Mouse (Mus musculus): ENCODE measurements around the gene Slc26a3. TPM values are rescaled to one million over a fixed set of nuclear protein-coding genes. Genes with fewer than 3 reads are reported as not detected.

Slc26a3 gene
- polyA plus RNA-seq, 1 experiment from 2014 or later = not detected

DNA sequence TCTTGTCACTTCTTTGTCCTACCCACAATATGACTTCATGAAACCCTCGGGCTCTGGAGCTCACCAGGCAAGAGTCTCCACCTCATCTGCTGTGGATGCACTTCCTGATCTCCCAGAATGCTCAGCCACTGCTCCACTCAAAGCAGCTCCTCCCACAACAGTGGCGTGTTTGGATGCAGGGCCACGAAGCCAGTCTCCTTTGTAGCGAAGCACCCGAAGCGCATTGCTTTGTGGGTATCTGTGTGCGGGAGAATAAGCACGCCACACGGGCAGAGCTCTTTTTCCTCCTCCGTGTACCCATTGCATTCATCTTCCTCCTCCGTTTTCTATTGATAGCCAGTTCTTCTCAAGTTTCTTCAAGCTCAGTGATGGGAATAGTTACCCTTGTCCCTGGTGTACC, 13.4 kb upstream of the Slc26a3 start:
- Histone ChIP-seq H3K27ac (replicated peaks) (peak overlapping the region; percentile 42; the same call in 1 of the 2 replicates), H3K36me3 (no peaks in the 10 kb centered on the region), H3K9me3 (no peaks in the 10 kb centered on the region), H3K4me2 (peak overlapping the region; percentile 75), H3K4me3 (peak overlapping the region; percentile 42), H3K9ac (peak overlapping the region; percentile 68), H3K4me1 (peaks cover 43% of the 10 kb centered on the region), H3K27me3 (replicated peaks) (no peaks in the 10 kb centered on the region)
- WGBS = 63% methylated on average over 11 of the region's 11 CpGs
- ATAC-seq (ENCODE audit: extremely low read depth, insufficient number of reproducible peaks, low FRiP score, low TSS enrichment) = no peak

DNA sequence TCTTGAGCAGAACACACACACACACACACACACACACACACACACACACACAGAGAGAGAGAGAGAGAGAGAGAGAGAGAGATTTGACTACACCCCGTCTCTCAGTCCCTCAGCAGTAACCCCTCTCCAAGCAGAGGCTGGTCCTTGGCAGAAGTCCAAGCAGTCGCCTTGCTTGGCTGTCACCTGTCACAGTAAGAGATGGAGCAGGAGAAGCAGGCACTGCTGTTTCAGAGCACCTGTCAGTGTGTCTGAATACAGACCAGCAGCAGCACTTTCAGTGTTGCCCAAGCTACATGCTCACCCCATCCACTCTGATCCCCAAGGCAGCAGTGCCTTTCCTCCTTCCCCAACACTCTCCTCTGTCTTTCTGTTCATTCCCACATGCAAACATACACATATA, 9.8 kb upstream of the Slc26a3 start:
- no peak; the same call in 1 of the 2 replicates for ATAC-seq (ENCODE audit: extremely low read depth, insufficient number of reproducible peaks, low FRiP score, low TSS enrichment)
- no peaks in the 10 kb centered on the region for H3K9me3 ChIP-seq
- no peak overlapping the region for H3K4me2 ChIP-seq
- peaks cover 26% of the 10 kb centered on the region for H3K4me1 ChIP-seq
- H3K36me3 ChIP-seq = no peaks in the 10 kb centered on the region
- no peaks in the 10 kb centered on the region for H3K27me3 ChIP-seq (replicated peaks)
- no peak overlapping the region for H3K9ac ChIP-seq
- WGBS = 10% methylated on average over 2 of the region's 2 CpGs
- no peak overlapping the region for H3K4me3 ChIP-seq
- H3K27ac ChIP-seq (replicated peaks) = 0 out of 2 replicates have a peak overlapping the region, but pooled peaks have one; percentile 3

DNA sequence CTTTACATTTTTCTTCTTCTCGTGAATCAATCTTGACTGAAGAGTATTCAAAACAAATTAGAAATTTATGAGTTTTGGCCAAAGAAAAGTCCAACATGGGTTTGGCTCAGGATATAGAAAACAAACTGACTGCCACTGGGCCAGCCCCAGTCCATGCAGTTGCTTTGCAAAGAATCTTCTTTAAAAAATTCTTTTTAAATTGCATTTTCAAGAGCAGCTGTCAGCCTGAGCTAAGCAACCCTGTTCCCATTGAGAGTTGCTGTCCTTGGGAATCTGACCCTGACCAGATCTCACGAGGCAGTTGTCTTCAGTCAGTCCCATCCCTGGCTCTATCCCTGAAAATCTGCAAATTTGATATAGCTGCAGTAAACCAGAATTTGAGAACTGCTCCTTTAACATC, 8.2 kb upstream of the Slc26a3 start:
- Histone ChIP-seq H3K4me1 (peaks cover 11% of the 10 kb centered on the region; the same call in 1 of the 2 replicates), H3K4me2 (no peak overlapping the region), H3K4me3 (no peak overlapping the region), H3K27ac (replicated peaks) (no peak overlapping the region), H3K36me3 (no peaks in the 10 kb centered on the region), H3K9me3 (no peaks in the 10 kb centered on the region), H3K27me3 (replicated peaks) (no peaks in the 10 kb centered on the region), H3K9ac (no peak overlapping the region)
- ATAC-seq (ENCODE audit: extremely low read depth, insufficient number of reproducible peaks, low FRiP score, low TSS enrichment) = no peak
- WGBS = 57% methylated on average over 2 of the region's 2 CpGs

DNA sequence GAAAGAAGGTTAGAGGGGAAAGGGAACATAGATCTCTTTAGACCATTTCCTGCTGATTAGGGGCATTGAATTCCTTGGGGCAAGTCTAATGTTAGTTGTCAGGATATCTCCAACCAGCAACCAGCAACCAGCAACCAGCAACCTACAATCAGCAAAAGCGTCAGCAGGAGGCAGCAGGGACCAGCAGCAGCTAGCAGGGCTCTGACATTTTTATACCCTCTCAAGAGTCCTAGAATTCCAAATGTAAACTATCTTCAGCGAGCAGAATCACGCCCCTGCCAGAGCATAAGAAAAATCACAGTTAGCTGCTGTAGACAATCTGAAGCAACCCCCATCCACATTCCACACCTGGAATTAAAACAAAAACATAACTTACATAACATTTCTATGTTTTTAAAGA, 3.4 kb upstream of the Slc26a3 start:
- H3K4me2 ChIP-seq = no peak overlapping the region
- no peak overlapping the region for H3K9ac ChIP-seq
- no peaks in the 10 kb centered on the region for H3K27me3 ChIP-seq (replicated peaks)
- H3K4me3 ChIP-seq = no peak overlapping the region
- 19% methylated on average over 3 of the region's 3 CpGs for WGBS
- H3K27ac ChIP-seq (replicated peaks) = no peak overlapping the region
- no peaks in the 10 kb centered on the region for H3K36me3 ChIP-seq
- H3K9me3 ChIP-seq = no peaks in the 10 kb centered on the region
- ATAC-seq (ENCODE audit: extremely low read depth, insufficient number of reproducible peaks, low FRiP score, low TSS enrichment) = no peak
- H3K4me1 ChIP-seq = no peaks in the 10 kb centered on the region

DNA sequence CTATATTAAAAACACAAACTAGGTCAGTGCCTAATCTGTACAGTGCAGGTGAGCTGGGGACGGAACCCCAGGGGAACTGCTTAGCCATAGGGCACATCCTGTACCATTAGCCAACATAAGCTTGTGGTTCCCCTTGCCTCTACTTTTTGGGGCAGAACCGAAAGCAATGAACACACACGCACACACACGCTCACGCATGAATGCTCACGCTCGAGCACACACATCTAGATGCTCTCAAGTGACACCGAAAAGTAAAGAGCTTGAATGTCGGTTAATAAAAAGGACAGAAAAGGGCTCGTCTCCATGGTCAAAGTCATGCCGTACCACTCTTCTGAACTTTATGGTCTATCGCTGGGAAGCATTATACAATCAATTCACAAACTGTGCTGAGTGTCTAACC, 1.0 kb downstream of the Slc26a3 start:
- ATAC-seq (ENCODE audit: extremely low read depth, insufficient number of reproducible peaks, low FRiP score, low TSS enrichment) = no peak
- WGBS = 89% methylated on average over 12 of the region's 12 CpGs

DNA sequence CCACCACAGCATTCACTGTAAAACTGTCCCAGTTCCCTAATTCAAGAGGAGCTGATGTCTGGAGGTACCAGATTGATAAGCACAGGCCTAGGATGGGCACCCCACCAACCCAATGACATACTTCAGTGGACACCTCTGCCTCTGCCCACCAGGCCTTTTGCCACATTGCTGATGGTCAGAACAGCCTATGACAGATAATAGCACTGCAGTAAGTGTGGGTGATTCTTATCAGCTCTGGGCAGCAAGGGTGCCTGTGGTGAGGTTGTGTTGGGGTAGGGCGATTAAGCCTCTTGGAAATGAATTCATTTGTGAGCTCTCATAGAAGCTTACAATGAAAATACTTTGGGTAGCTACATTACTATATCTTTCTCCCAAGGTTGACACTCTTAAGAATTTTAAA, 5.2 kb downstream of the Slc26a3 start:
- no peak for ATAC-seq (ENCODE audit: extremely low read depth, insufficient number of reproducible peaks, low FRiP score, low TSS enrichment)
- H3K9me3 ChIP-seq = no peaks in the 10 kb centered on the region
- H3K9ac ChIP-seq = no peak overlapping the region
- H3K4me3 ChIP-seq = no peak overlapping the region
- H3K4me1 ChIP-seq = no peaks in the 10 kb centered on the region
- H3K4me2 ChIP-seq = no peak overlapping the region
- no peak overlapping the region for H3K27ac ChIP-seq (replicated peaks)
- 90% methylated on average over 1 of the region's 1 CpGs for WGBS
- no peaks in the 10 kb centered on the region for H3K27me3 ChIP-seq (replicated peaks)
- no peaks in the 10 kb centered on the region for H3K36me3 ChIP-seq

More for the DNA sequence above, 1.0 kb downstream of the Slc26a3 start:
- no peaks in the 10 kb centered on the region for H3K9me3 ChIP-seq
- H3K9ac ChIP-seq = no peak overlapping the region
- H3K27me3 ChIP-seq (replicated peaks) = no peaks in the 10 kb centered on the region
- H3K27ac ChIP-seq (replicated peaks) = no peak overlapping the region
- no peak overlapping the region for H3K4me2 ChIP-seq
- H3K4me1 ChIP-seq = no peaks in the 10 kb centered on the region
- H3K36me3 ChIP-seq = no peaks in the 10 kb centered on the region
- no peak overlapping the region for H3K4me3 ChIP-seq

DNA sequence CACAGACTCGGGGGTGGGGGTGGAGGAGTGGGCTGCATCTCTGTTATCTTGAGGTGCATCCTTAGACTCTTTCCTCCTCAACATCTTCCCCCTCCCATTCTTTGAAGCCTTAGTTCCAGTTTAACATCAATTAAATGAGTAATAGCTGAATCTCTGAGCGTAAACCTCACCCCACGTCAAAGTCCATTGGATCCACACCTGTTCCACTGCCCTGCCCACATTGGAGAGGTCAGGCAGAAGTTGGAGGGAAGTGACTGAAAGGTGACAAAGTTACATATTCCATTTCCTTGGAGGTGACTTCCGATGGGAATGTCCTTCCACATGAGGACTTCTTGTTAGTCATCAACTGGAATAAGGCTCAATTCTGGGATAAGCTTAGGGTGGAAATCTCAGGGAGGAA, 7.0 kb downstream of the Slc26a3 start:
- Histone ChIP-seq H3K4me3 (no peak overlapping the region), H3K27me3 (replicated peaks) (no peaks in the 10 kb centered on the region), H3K36me3 (no peaks in the 10 kb centered on the region), H3K9ac (no peak overlapping the region), H3K4me2 (no peak overlapping the region), H3K27ac (replicated peaks) (no peak overlapping the region), H3K9me3 (no peaks in the 10 kb centered on the region), H3K4me1 (no peaks in the 10 kb centered on the region)
- ATAC-seq (ENCODE audit: extremely low read depth, insufficient number of reproducible peaks, low FRiP score, low TSS enrichment) = no peak
- WGBS = 82% methylated on average over 4 of the region's 4 CpGs

DNA sequence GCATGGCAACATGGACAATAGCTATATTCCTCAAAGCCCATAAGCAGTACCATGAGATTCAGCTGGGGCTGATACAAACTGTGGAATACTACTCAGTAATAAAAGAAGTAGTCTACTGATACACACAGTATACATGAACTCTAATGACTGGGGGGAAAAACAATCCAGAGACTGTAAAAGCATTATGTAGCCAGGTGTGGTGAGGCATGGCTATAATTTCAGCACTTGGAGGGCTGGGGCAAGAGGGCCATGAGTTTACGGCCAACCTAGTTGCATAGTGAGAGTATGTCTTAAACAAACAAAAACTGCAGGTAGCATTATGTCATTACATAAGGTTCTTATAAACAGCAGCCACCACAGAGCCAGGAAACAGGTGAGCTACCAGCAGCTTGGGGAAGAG, 10.2 kb downstream of the Slc26a3 start:
- WGBS = 82% methylated on average over 1 of the region's 1 CpGs
- Histone ChIP-seq H3K9me3 (no peaks in the 10 kb centered on the region), H3K36me3 (no peaks in the 10 kb centered on the region), H3K4me3 (no peak overlapping the region), H3K27me3 (replicated peaks) (no peaks in the 10 kb centered on the region; the same call in 1 of the 2 replicates), H3K27ac (replicated peaks) (no peak overlapping the region), H3K9ac (no peak overlapping the region), H3K4me2 (no peak overlapping the region), H3K4me1 (no peaks in the 10 kb centered on the region)
- ATAC-seq (ENCODE audit: extremely low read depth, insufficient number of reproducible peaks, low FRiP score, low TSS enrichment) = no peak

DNA sequence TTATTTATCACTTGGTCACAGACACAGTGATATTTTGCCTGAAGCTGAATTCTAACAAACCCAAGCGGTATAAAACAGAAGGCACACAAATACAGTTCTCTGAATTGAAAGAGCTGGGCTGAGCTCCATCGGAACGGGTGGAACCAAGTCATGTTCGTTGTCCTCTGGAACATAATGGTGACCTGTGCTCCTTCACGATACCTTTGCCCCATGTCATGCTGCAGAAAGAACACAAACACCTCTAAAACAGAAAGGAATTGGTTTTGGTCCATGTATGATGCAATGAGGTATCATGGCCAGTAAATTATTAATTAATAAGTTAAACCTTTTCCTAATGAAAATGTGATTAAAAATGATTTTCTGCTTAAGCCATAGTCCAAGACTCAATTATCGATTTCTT, 11.3 kb downstream of the Slc26a3 start:
- Histone ChIP-seq H3K4me1 (no peaks in the 10 kb centered on the region), H3K27me3 (replicated peaks) (no peaks in the 10 kb centered on the region; the same call in 1 of the 2 replicates), H3K4me3 (no peak overlapping the region), H3K4me2 (no peak overlapping the region), H3K9me3 (no peaks in the 10 kb centered on the region), H3K27ac (replicated peaks) (no peak overlapping the region), H3K9ac (no peak overlapping the region), H3K36me3 (no peaks in the 10 kb centered on the region)
- ATAC-seq (ENCODE audit: extremely low read depth, insufficient number of reproducible peaks, low FRiP score, low TSS enrichment) = no peak
- WGBS = 85% methylated on average over 6 of the region's 6 CpGs

DNA sequence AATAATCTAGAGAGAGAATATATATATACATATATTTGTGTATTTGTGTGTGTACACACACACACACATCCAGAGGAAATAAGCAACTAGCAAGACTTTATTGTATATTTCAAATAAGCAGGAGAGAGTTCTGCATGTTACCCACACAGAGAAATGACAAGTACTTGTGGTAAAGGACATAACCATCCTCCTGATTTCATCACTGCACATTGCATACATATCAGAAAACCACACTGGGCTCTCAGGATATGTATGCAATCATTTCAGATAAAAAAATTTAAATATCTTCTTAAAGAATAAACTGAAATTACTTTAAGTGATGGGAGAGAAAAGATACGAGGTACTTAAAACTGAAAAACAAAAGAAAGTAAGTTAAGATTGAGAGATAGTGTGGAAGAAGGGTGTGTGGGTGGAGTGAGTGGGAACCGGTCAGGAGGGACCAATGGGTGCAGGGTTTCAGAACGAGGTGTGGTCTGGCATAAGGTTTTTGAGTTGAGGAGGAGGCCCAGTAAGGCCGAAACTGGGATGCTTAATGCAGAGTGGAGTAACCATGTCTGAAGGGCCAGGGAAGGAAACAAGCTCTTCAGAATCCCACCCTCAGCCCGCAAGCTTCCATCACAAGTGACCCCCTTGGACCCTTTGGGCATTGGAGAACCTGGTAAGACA, 14.0 kb downstream of the Slc26a3 start:
- no peak for ATAC-seq (ENCODE audit: extremely low read depth, insufficient number of reproducible peaks, low FRiP score, low TSS enrichment)
- Histone ChIP-seq H3K4me2 (no peak overlapping the region), H3K4me1 (no peaks in the 10 kb centered on the region), H3K4me3 (no peak overlapping the region), H3K9me3 (no peaks in the 10 kb centered on the region), H3K36me3 (no peaks in the 10 kb centered on the region), H3K27ac (replicated peaks) (no peak overlapping the region), H3K9ac (no peak overlapping the region), H3K27me3 (replicated peaks) (peaks cover 4% of the 10 kb centered on the region; the same call in 1 of the 2 replicates)
- 74% methylated on average over 5 of the region's 5 CpGs for WGBS

DNA sequence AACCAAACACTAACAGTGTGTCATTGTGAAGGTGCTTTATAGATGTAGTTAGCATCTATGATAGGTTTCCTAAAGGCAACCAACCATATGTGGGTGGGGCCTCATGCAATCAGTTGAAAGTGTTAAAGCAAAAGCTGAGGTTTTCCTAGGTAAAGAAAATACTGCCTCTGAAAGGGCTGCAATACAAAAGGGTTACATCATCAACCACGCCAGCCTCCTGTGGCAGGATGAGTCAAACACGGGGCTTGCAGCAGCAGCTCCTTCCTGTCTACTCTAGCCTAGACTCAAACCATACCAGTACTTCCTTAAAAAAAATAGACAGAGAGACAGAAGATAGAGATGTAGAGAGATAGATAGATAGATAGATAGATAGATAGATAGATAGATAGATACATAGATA, 25.3 kb downstream of the Slc26a3 start:
- 61% methylated on average over 2 of the region's 2 CpGs for WGBS
- Histone ChIP-seq H3K4me1 (no peaks in the 10 kb centered on the region), H3K36me3 (no peaks in the 10 kb centered on the region), H3K4me3 (no peak overlapping the region), H3K9ac (no peak overlapping the region), H3K27me3 (replicated peaks) (no peaks in the 10 kb centered on the region), H3K4me2 (no peak overlapping the region), H3K27ac (replicated peaks) (no peak overlapping the region), H3K9me3 (no peaks in the 10 kb centered on the region)
- ATAC-seq (ENCODE audit: extremely low read depth, insufficient number of reproducible peaks, low FRiP score, low TSS enrichment) = no peak

DNA sequence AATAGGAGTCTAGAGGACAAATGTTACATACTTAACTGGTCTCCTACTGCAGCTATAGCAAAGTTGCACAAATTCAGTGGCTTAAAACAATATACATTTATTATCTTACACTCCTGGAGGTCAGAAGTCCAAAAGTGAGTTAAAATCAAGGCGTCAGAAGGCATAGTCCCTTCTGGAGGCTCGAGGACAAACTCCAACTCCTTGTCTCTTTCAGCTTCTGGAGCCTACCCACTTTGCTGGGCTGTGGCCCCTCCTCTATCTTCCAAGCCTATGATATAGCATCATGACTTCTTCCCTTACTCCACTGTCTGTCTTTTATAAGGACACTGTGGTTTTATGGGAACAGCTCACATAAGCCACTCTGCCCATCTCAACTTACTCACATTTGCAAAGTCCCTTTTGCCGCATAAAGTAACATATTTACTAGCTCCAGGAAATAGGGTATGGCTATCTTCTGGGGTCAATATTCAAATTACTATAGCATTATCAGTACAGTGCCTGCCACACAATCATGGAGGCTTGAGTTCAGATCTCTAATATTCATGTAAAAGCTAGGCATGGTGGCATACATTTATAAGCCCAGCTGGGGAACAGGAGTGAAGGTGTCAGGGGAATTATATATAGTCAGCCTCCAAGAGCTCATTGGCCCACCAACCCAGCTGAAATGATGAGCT, 31.4 kb downstream of the Slc26a3 start:
- no peak overlapping the region for H3K9ac ChIP-seq
- H3K4me3 ChIP-seq = no peak overlapping the region
- no peaks in the 10 kb centered on the region for H3K27me3 ChIP-seq (replicated peaks)
- no peak overlapping the region for H3K4me2 ChIP-seq
- 63% methylated on average over 3 of the region's 3 CpGs for WGBS
- peaks cover 14% of the 10 kb centered on the region for H3K4me1 ChIP-seq
- ATAC-seq (ENCODE audit: extremely low read depth, insufficient number of reproducible peaks, low FRiP score, low TSS enrichment) = no peak
- no peaks in the 10 kb centered on the region for H3K36me3 ChIP-seq
- no peak overlapping the region for H3K27ac ChIP-seq (replicated peaks)
- H3K9me3 ChIP-seq = no peaks in the 10 kb centered on the region

Measured in heart, embryonic 13.5 days (tissue).